Mouse (Mus musculus): ENCODE measurements around the gene Fat1.

Gene Fat1

DNA sequence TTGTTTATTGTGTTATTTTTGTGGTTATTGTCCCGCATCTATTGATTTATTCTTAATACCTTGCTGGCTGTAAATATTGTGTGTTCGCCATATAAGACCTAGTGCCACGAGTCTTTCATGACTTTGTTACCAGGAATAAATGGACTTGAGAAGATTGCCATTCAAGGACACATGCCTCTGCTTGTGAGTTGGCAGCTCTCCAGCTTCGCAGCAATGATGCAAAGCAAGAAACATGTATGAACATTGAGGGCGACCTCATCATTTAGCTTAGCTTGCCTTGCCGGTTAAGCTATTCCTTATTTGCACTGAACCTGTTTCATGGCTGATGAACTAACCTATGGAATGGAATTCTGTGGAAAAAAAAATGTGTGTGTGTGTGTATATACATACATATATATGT, 26.2 kb downstream of the Fat1 start:
- DNase-seq (ENCODE audit: low read depth in 2 of 2, low spot score in 2 of 2) = no peak

- DNase-seq (ENCODE audit: low read depth in 2 of 2, low spot score in 2 of 2) = no peak
Observed at GRCm38 (mm10) chr8:44962572-44963231, 27.5 kb downstream of the Fat1 start.

DNA sequence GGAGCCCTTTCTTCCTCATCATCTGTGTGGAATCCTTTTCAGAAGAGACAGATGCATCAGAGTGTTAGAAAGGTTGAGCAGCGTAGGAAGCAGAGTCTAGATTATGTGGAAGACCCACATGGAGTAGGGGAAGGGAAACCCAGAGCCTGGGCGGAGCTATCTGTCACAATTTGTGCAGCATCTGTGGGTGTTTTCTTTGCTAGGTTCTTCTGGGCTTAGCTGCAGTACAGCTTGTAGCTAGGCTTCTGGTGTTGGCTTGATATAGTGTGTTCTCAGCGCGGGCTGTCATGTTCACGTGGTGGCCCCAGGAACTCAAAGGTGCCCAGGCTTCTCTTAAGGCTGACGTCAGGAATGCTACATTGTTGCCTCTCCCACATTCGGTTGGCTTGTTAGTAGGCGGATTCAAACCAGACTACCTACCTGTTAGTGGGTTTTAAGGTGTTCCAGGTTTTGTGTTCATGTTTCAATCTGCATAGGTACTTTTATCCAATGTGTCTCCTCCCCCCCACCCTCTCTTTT, 32.3 kb downstream of the Fat1 start:
- no peak for DNase-seq (ENCODE audit: low read depth in 2 of 2, low spot score in 2 of 2)

GRCm38 (mm10) chr8:44970093-44970492, 34.8 kb downstream of the Fat1 start:
- DNase-seq (ENCODE audit: low read depth in 2 of 2, low spot score in 2 of 2) = no peak

DNA sequence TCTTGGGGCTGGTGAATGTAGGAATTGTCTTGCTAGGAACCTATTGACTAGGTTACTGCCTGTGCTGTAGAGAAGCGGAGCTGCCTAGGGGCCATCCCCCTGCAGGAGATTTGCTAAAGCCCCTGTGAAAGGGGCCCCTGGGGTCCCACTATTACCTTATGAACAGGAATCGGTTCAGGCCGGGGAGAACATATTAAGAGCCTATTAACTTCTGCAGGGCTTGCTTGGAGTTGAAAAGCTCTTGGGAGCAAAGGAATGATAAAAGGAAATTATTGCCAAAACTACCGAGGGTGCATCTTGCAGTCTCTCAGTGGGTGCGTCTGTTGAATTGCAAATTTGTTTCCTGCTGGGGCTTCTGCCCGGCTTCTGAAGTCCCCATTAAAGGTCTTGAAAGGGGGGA, 36.1 kb downstream of the Fat1 start:
- no peak for DNase-seq (ENCODE audit: low read depth in 2 of 2, low spot score in 2 of 2)

- no peak for DNase-seq (ENCODE audit: low read depth in 2 of 2, low spot score in 2 of 2)
Observed at GRCm38 (mm10) chr8:44971964-44972363, 36.7 kb downstream of the Fat1 start.

DNA sequence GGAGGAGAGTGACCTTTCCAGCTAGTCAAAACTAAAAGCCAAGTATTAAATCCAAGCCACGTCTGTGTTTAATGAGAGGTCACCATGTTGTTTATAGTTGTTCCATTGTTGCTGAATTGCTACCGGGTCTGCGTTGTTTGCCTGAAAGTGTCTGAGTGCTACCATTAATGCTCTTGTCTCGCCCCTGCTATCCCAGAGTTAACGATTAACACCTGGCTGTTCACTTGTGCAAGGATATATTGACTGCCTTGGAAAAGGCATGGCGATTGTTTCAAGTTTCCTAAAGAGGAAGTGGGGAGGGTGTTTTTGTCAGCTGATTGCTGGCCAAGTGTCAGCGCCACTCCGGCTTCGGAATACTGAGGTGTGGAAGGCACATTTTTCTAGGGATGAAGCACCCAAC, 39.9 kb downstream of the Fat1 start:
- DNase-seq (ENCODE audit: low read depth in 2 of 2, low spot score in 2 of 2) = no peak

- DNase-seq (ENCODE audit: low read depth in 2 of 2, low spot score in 2 of 2) = no peak
Observed at GRCm38 (mm10) chr8:44975654-44976053, 40.4 kb downstream of the Fat1 start.

DNA sequence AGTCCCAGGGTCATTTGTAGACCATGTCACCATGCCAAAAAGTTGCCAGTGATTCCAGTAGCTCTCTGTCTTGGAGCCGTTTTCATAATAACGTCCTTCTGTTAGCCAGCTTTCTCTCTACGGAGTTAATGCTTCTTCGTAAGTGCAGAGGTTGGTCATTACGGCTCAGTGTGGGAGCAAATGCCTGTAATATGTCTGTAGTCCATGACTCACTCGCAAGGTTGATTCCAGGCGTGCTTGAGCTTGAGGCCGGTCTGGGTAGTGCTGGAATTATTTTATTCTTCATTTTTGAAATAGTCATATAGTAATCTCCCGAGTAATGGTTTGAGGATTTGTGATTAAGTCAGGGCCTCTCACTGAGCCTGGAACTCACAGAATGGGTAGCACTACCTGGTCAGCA, 43.4 kb downstream of the Fat1 start:
- no peak for DNase-seq (ENCODE audit: low read depth in 2 of 2, low spot score in 2 of 2)

DNA sequence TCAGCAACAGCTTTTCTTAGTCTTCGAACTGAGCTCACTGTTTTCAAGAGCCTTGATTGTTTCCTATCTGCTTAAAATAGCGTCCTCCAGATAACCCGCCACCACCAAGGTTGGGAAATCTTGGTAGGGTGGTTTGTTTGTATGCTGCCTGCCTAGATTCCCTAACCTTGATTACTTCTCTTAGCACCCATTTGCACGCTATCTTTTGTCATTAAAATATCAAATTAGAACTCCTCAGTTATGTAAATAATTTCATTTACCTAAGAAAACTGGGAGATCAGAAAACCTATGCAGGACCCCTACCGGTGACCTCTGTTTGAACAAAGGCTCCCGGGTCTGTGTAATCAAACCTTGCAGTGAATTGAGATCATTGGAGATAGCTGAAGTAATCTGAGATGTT, 44.0 kb downstream of the Fat1 start:
- DNase-seq (ENCODE audit: low read depth in 2 of 2, low spot score in 2 of 2) = no peak

GRCm38 (mm10) chr8:44980030-44980429, 44.8 kb downstream of the Fat1 start:
- DNase-seq (ENCODE audit: low read depth in 2 of 2, low spot score in 2 of 2) = no peak

DNA sequence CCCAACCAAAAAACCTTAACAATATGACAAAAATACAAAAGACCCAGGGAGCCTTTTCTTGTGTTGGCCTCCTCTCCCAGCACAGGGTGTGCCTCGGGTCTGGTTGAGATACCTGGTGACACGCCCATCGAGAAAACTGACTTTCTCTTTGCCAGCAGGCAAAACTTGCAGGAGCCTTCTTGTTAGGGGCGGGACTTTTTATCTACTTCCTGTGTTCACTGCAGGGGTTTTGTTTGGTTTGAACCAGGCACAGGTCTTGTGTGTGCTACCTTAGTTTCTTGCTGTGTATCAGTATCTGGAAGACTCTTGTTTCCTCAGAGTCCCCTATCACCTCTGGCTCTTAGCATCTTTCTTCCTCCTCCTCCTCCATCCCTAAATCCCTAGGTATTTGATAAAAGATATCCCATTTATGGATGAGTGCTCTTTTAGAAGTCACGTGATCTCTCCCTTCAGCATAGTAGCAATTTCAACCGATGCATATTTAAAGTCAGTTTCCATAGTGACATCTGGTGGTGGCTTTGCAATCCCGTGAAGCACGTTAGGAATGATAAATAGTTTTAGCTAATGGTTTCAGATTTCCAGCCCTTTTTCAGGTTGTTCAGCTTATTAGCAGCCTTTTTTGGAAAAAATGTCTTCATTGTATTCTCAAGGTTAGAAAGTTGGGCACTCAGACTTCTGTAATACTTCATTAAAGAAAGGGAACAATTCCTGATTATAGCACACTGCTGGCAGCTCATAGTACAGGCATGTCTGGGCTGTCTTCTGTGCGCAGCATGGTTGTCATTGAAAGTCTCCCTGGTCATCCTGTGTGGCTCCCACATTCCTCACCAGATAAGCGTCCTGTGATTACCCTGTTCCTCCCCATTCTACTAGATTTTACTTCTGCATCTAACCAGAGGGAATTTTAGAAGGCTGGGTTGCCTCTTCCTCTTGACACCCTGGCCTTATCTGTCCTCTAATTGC, 50.4 kb downstream of the Fat1 start:
- DNase-seq (ENCODE audit: low read depth in 2 of 2, low spot score in 2 of 2) = no peak

- no peak for DNase-seq (ENCODE audit: low read depth in 2 of 2, low spot score in 2 of 2)
Observed at GRCm38 (mm10) chr8:44991700-44992487, 56.6 kb downstream of the Fat1 start.

- DNase-seq (ENCODE audit: low read depth in 2 of 2, low spot score in 2 of 2) = no peak
Observed at GRCm38 (mm10) chr8:44992664-44993063, 57.4 kb downstream of the Fat1 start.

- no peak for DNase-seq (ENCODE audit: low read depth in 2 of 2, low spot score in 2 of 2)
Observed at GRCm38 (mm10) chr8:44993376-44993775, 58.1 kb downstream of the Fat1 start.

DNA sequence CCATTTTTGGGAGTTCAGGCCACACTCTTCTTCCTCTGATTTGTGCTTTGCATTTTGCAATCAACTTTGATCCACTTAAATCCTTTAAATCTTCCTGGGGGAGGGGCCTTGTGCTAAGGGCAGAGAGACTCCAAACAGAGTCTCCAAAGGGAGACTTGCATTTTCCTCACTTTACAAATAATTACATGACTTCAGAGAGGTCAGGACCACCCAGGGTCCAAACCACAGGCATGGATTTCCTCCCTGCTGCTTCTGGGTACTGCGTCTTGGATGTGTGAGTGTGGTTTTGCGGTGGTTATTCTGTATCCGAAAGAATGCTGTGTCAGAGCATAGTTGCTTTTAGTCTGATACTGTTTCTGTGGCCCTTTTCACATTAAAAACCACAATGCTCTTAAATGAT, 61.2 kb downstream of the Fat1 start:
- no peak for DNase-seq (ENCODE audit: low read depth in 2 of 2, low spot score in 2 of 2)

DNA sequence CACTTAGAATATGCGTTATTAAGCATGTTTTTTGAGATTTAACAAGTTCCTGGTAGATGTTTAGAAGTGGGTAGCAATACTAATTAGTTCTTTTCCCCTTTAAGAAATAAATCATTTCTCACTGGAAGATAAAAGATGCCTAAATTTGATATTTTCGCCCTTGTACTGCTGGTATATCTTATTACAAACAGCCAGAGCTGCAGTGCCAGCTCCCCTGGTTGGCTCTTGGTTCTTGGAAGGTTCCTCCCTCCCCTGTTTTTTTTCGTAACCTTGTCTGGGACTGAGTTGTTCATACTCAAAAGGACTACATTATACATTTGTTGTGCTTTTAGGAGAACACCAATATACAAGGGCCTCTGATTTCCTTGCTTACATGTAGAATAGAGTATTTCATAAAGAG, 62.1 kb downstream of the Fat1 start:
- DNase-seq (ENCODE audit: low read depth in 2 of 2, low spot score in 2 of 2) = no peak

DNA sequence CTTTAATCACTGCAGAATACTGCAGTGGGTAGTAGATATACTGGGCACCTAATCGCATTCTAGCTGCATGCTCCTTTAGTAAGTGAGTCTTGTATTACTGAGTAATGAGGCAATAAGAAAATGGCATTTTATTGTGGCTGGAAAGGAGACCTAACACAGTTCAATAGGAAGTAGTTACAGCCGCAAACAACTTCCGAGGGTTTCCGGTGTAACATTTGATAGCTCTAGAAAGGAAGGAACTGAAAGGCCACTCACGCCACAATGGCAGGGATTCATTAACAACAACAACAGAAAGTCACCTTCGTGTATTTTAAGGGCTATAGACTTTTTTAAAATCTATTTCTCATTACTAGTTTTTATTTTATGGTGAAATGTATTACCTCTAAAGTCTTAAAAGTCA, 62.6 kb downstream of the Fat1 start:
- DNase-seq (ENCODE audit: low read depth in 2 of 2, low spot score in 2 of 2) = no peak

- DNase-seq (ENCODE audit: low read depth in 2 of 2, low spot score in 2 of 2) = no peak
Observed at GRCm38 (mm10) chr8:44998275-44998674, 63.0 kb downstream of the Fat1 start.

DNA sequence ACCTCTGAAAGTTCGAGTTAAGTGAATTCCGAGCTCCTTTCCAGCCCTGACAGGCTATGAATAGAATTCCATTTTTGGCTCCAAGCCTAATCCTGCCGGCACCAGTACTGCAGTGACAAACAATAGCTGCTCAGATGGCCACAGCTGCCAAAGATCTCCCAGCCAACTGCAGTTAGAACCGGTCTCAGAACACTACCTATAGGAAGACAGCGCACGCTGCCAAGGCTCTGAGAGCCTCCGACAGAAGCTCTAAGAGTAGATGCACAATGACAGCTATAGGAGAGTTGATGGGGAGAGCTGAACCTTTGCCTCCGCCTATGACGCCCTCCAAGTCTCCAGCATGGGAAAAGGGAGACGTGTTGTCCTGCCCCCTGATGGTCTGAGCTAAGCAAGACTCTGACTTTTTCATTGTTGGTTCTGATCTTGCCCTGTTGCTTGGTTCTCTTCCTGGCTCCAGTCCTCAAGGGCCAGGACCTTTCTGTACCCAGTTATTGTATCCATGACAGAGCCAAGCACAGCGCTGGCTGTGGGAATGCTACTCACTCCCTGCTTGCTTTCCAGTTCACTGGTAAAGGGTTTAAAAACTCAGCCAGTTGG, 63.5 kb downstream of the Fat1 start:
- no peak for DNase-seq (ENCODE audit: low read depth in 2 of 2, low spot score in 2 of 2)

DNA sequence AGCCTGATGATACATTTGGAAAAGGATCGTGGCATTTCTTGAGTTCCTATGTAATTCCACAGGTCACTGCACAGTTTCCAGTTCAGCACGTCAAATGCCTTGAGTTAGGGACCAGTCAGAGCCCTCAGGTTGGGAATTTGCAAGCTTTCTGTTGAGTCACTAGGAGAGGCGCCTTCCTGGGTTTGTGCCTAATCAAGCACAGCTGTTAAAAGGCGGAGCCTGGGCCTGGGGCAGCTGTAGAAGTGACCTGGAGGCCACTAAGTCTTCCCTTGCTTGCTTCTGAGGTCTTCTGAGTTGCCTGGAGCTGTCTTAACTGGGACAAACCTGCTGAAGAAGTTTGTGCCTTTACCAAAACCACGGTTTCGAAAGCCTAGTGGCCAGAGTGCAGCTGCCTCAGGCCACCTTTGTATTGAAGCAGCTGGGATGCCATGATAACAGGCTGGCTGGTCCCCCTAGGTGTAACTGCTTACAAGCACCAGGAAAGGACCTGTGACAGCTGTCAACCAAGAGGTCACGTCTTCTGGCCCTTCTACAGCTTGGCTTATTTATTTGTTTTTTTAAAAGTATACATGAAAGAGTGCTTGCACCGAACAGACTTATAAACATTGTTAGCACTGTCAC, 66.4 kb downstream of the Fat1 start:
- no peak for DNase-seq (ENCODE audit: low read depth in 2 of 2, low spot score in 2 of 2)

All from CD8-positive naive resting alpha-beta T cell, adult 2 months (primary cell).